ENCODE assay signal across 8 mouse cellular contexts in the genomic region with DNA sequence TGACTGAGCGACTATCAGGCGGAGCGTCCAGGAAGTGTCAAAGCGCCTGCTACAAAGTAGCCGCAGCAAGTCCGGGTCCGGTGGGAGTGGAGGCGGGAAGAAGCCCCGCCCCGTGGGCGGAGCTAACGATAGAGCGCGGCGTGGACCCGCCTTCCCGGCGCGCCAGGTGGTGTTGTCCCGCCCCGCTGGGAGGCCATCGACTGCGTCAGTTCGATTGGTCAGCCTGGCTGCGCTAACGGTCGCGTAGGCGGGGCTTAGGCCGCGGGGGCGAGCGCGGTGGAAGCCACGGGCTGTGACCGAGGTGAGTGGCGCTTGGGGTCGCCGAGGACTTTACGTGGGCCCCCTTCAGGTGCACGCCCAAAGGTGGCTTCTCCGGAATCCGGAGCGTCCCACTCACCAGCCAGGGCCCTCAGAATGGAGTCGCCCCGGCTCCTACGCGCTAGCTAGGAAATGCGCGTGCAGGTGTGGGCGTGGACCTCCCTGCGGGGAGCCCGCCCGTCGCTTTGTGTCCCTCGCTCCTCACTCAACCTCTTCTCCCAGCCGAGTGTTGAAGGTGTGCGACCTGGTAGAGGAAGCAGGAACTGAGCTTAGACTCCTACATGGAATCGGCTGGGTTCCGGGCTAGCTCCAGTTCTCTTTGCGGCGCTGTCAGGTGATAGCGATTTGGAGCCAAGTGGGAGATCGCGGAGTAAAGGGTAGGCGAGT. TPM values are rescaled to one million over a fixed set of nuclear protein-coding genes. Genes with fewer than 3 reads are reported as not detected.
DNase-seq lines count a peak whose midpoint lies in the region; ATAC-seq and TF ChIP-seq lines count a peak whose summit lies in the region.

Cep70 (plus strand) TSS at position 178 of the 705 bp plus-strand sequence.

- no peaks in the 10 kb centered on the region for H3K9me3 ChIP-seq in embryonic facial prominence, embryonic 15.5 days (replicated peaks)
- H3K9me3 ChIP-seq in kidney, embryonic 14.5 days (ENCODE audit: control insufficient read depth, low read length): no peaks in the 10 kb centered on the region
- H3K9me3 ChIP-seq in limb, embryonic 15.5 days: no peaks in the 10 kb centered on the region

- H3K27me3 ChIP-seq in embryonic facial prominence, embryonic 15.5 days: no peaks in the 10 kb centered on the region
- no peaks in the 10 kb centered on the region for H3K27me3 ChIP-seq in kidney, embryonic 14.5 days (ENCODE audit: control insufficient read depth, insufficient read depth, low read length)
- no peaks in the 10 kb centered on the region for H3K27me3 ChIP-seq in limb, embryonic 15.5 days

- peak; percentile 81 for TF ChIP-seq POLR2A in bone marrow, adult 2 months (IDR thresholded peaks at IDR 0.05; ENCODE audit: borderline replicate concordance, control insufficient read depth, low read depth, low read length)

- peak within 1 kb of the TSS; percentile 99 for H3K4me3 ChIP-seq in bone marrow, adult 2 months (replicated peaks; ENCODE audit: control insufficient read depth, low read depth, low read length)
- H3K4me3 ChIP-seq in embryonic facial prominence, embryonic 15.5 days (replicated peaks): peak within 1 kb of the TSS; percentile 67
- H3K4me3 ChIP-seq in kidney, embryonic 14.5 days (ENCODE audit: low read length): peak within 1 kb of the TSS; percentile 92
- H3K4me3 ChIP-seq in limb, embryonic 15.5 days: peak within 1 kb of the TSS; percentile 89

- peaks cover 2% of the 10 kb centered on the region; the same call in 1 of the 2 replicates for H3K4me1 ChIP-seq in bone marrow, adult 2 months (ENCODE audit: control insufficient read depth, insufficient read depth, low read length)
- peaks cover 4% of the 10 kb centered on the region; the same call in 1 of the 2 replicates for H3K4me1 ChIP-seq in embryonic facial prominence, embryonic 15.5 days
- H3K4me1 ChIP-seq in kidney, embryonic 14.5 days (ENCODE audit: control insufficient read depth, insufficient read depth, low read length): 0 out of 2 replicates have a peak, but pooled peaks cover 5% of the 10 kb centered on the region
- peaks cover 12% of the 10 kb centered on the region for H3K4me1 ChIP-seq in limb, embryonic 15.5 days

- peak; percentile 95 for ATAC-seq in embryonic facial prominence, embryonic 15.5 days (ENCODE audit: insufficient number of reproducible peaks, low FRiP score, low TSS enrichment, low read depth)
- peak; percentile 98 for ATAC-seq in kidney, embryonic 14.5 days (ENCODE audit: low FRiP score, low TSS enrichment)
- peak; percentile 94 for ATAC-seq in limb, embryonic 15.5 days (ENCODE audit: insufficient number of reproducible peaks, low FRiP score, low TSS enrichment, low read depth)

- H3K9ac ChIP-seq in embryonic facial prominence, embryonic 15.5 days: peak within 1 kb of the TSS; percentile 58
- peak within 1 kb of the TSS; percentile 72 for H3K9ac ChIP-seq in kidney, embryonic 14.5 days (ENCODE audit: low read depth, low read length)
- peak within 1 kb of the TSS; percentile 72 for H3K9ac ChIP-seq in limb, embryonic 15.5 days

- peaks cover 6% of the 10 kb centered on the region; the same call in 1 of the 2 replicates for H3K36me3 ChIP-seq in embryonic facial prominence, embryonic 15.5 days
- no peaks in the 10 kb centered on the region for H3K36me3 ChIP-seq in kidney, embryonic 14.5 days (ENCODE audit: control insufficient read depth, insufficient read depth, low read length)
- H3K36me3 ChIP-seq in limb, embryonic 15.5 days: 0 out of 2 replicates have a peak, but pooled peaks cover 4% of the 10 kb centered on the region

- H3K4me2 ChIP-seq in embryonic facial prominence, embryonic 15.5 days (replicated peaks): peak within 1 kb of the TSS; percentile 59
- peak within 1 kb of the TSS; percentile 67 for H3K4me2 ChIP-seq in kidney, embryonic 14.5 days (replicated peaks; ENCODE audit: low read depth, low read length)
- peak within 1 kb of the TSS; percentile 70 for H3K4me2 ChIP-seq in limb, embryonic 15.5 days

- H3K27ac ChIP-seq in bone marrow, adult 2 months (ENCODE audit: control insufficient read depth, insufficient read depth, low read depth, low read length, poor library complexity): peak within 1 kb of the TSS; percentile 76
- peak within 1 kb of the TSS; percentile 5 for H3K27ac ChIP-seq in embryonic facial prominence, embryonic 15.5 days (replicated peaks)
- H3K27ac ChIP-seq in kidney, embryonic 14.5 days (ENCODE audit: low read depth, low read length): peak within 1 kb of the TSS; percentile 6; the same call in 1 of the 2 replicates
- 0 out of 2 replicates have a peak within 1 kb of the TSS, but pooled peaks have one; percentile 38 for H3K27ac ChIP-seq in limb, embryonic 15.5 days

- WGBS in bone marrow, adult 2 months: under 1% methylated on average over 66 of the region's 66 CpGs
- under 1% methylated on average over 66 of the region's 66 CpGs for WGBS in embryonic facial prominence, embryonic 15.5 days
- WGBS in kidney, embryonic 14.5 days: under 1% methylated on average over 66 of the region's 66 CpGs
- WGBS in limb, embryonic 15.5 days: under 1% methylated on average over 66 of the region's 66 CpGs

- no peak for TF ChIP-seq CTCF in bone marrow, adult 2 months (IDR thresholded peaks at IDR 0.05; ENCODE audit: control insufficient read depth, insufficient read depth, low read length)

- DNase-seq in 416B (ENCODE audit: low read depth): peak; percentile 95
- peak; percentile 94 for DNase-seq in heart, adult 9 months (ENCODE audit: low spot score in 2 of 2)
- DNase-seq in monocyte, adult 2 months (ENCODE audit: low read depth in 1 of 2, low spot score in 2 of 2): peak; percentile 86 to 93
- DNase-seq in spleen, postnatal 36 days (ENCODE audit: low spot score in 2 of 2): peak; percentile 96 to 97

RNA-seq across cellular contexts. Expression of gene Cep70, which starts in this region (rescaled TPM):
- 15.8 and 22.7 TPM in 2 replicates for polyA plus RNA-seq in bone marrow, adult 2 months (2011; ENCODE audit: insufficient read depth, insufficient read length, low replicate concordance, missing spikeins)
- polyA plus RNA-seq in embryonic facial prominence, embryonic 15.5 days (2015; fragmentation: Nextera tagmentation; extraction: Ambion mirVana): 26.2 and 29.4 TPM in 2 replicates
- 26.8 and 32.0 TPM in 2 replicates for polyA plus RNA-seq in kidney, embryonic 14.5 days (2014; fragmentation: Nextera tagmentation; extraction: Ambion mirVana)
- 22.8 and 22.9 TPM in 2 replicates for polyA plus RNA-seq in limb, embryonic 15.5 days (2015; fragmentation: Nextera tagmentation; extraction: Ambion mirVana)

Comparison
In these comparisons a context has a peak if more than half of its experiments do, and no peak if none do; other contexts are left out.
1. Peak in every context shown above with its lines: DNase-seq, ATAC-seq, H3K4me3 ChIP-seq and H3K27ac ChIP-seq.
2. H3K27ac ChIP-seq: peak in every context shown above with its lines; median percentile 76 in bone marrow, adult 2 months; 38 in limb, embryonic 15.5 days; 6 in kidney, embryonic 14.5 days; 5 in embryonic facial prominence, embryonic 15.5 days.